Mouse (Mus musculus) left cerebral cortex, adult 2 months (tissue): ENCODE data around the gene Hdac4. TPM values are rescaled to one million over a fixed set of nuclear protein-coding genes. Genes with fewer than 3 reads are reported as not detected.

Experiments
- DNase-seq, 2 experiments: peaks; one replicate each; pipeline ENCODE4 v3.0.0; 2021 to 2022; ENCODE audit warnings: low spot score in 2 of 2, mixed read lengths in 1 of 2; ENCODE audit errors: extremely low spot score in 1 of 2
- H3K27ac ChIP-seq: fragments of 200-600 bp; 2 replicates; pipeline ENCODE4 v1.8.1; 2022
- H3K4me3 ChIP-seq: fragments of 200-600 bp; 2 replicates; pipeline ENCODE4 v1.8.1; 2022
- CTCF ChIP-seq: fragments of 200-600 bp; IDR thresholded peaks from 2 replicates; pipeline ENCODE4 v1.8.1; 2022; ENCODE audit warnings: antibody characterized with exemption, mild to moderate bottlenecking, moderate library complexity
- intact Hi-C: fragments of 180-260 bp; cut with DNase I; formaldehyde crosslinking; loops from one replicate; pipeline ENCODE4 v1.15.1; 2025
- total RNA-seq, 2 experiments: library from RNA; stranded (reverse); gene quantifications; 2 replicates each; pipeline ENCODE4 v1.2.3; 2021

Gene Hdac4
- total RNA-seq, 2 experiments from 2014 or later, result 121 to 123 TPM

DNA sequence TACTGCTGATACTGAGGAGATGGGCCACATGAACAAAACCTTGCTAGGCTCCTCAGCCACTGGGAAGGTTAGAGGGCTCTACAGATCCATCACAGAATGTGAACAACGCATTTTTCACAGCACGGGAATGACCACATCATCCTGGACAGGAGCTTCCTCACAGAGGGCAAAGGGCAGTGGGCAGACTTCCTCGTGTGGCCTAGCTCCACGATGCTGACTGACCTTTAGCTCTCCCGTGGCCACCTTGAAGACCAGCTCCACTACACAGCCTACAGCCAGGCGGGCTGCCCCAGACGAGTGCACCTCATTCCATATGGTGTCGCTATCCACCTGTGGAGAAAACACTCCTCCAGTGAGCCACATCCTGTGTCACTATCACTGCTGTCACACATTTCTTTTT lies 234.3 kb downstream of the Hdac4 start:
- intact Hi-C loops, result no loop called here
- Histone ChIP-seq H3K4me3 (no peak overlapping the region), H3K27ac (no peak overlapping the region)
- DNase-seq, result no peak
- no peak for TF ChIP-seq CTCF

DNA sequence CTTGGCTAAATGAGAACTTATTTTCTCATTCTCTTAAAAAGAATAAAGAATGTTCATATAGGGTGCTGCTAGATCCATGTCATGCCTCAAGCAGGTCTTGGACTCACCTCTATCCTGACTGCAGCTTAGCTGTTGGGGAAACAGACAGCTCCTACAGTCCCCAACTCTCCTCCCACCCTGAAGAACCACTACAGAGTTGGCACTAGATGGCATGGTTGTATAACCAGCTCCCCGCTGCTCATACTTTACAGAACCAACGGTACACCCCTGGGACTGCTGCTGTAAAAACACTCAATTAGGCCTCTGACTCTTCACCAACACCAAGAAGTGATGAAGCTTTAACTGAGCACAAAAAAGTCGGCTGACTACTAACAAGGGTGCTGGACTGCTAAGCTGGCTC lies 235.6 kb downstream of the Hdac4 start:
- no peak for TF ChIP-seq CTCF
- intact Hi-C loops, result no loop called here
- no peak for DNase-seq

DNA sequence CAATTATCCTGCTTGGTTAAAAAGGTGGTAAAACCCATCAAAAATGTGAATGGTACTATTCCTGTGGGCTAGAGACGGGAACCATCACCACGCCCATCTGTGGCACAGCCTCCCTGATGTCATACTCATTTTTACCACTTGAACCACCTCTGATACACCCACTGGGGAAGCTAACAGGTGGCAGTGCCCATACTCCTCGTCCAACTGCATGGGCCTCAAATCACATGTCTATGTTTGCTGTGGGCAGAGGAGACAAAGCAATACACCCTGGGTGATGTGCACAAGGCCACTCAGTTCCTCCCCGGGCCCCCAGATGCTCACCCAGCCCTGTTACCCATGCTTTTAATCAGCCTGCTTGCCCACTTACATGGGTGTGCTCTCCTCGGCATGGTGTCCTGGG lies 236.5 kb downstream of the Hdac4 start:
- Histone ChIP-seq H3K4me3 (no peak overlapping the region), H3K27ac (no peak overlapping the region)
- DNase-seq, result no peak
- no peak for TF ChIP-seq CTCF
- intact Hi-C loops, result no loop called here

More for the DNA sequence above, 235.6 kb downstream of the Hdac4 start:
- Histone ChIP-seq H3K4me3 (no peak overlapping the region), H3K27ac (no peak overlapping the region)

DNA sequence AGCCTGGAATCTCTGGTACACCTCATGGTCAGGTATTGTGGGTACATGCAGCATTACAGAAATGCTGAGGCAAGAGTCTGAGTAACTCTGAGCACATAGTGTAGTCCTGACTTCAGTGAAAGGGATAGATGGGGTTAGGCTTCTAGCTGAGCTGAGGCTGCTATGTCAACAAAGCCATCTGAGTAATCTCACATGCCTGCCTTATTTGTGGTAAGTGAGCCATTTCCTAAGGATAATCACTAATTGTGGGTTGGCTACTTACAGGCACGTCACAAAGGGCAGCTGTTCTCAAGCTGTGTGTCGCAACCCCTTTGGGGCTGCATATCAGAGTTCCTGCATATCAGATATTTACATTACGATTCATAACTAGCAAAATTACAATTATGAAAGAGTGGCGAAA lies 239.3 kb downstream of the Hdac4 start:
- no peak for TF ChIP-seq CTCF
- DNase-seq, result no peak
- Histone ChIP-seq H3K27ac (no peak overlapping the region), H3K4me3 (no peak overlapping the region)
- intact Hi-C loops, result no loop called here

DNA sequence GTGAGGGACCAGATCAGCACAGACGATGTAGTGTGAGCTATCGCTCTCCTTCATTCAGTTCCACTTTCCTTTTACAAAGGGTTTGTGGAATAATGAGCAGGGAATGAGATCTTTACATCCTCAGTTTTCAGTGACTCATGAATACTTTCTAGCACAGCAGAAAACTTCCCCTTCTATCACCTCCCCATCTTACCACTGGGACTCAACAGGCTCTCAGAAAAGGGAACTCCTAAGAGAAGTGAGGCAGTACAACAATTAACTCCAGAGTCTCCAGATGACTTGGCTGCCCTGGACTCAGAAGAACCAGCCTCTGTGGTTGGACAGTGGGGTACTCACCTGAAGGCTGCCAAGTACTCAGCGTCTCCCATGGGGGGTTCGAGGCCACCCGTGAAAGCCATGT lies 240.5 kb downstream of the Hdac4 start:
- no peak for DNase-seq
- Histone ChIP-seq H3K27ac (no peak overlapping the region), H3K4me3 (no peak overlapping the region)
- TF ChIP-seq CTCF, result no peak
- intact Hi-C loops, result no loop called here

DNA sequence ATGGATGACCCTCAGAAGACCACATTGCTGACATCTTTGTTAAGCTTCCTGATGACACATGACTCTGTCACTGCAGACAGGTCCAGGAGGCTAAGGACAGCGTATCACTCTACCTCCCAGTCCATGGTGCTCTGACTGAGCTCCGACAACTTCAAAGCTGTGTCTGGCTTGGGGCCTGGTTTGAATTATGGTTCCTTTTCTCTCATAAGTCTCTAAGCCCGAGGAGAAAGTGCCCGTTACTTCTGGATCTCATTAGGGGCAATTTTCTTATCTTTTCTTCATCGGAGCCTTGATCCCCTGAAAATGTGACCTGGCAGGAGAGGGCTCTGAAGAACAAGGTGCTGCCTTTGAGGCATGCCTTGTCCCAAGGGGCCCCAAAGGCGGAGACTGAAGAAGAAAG lies 242.6 kb downstream of the Hdac4 start:
- intact Hi-C loops, result no loop called here
- Histone ChIP-seq H3K4me3 (no peak overlapping the region), H3K27ac (no peak overlapping the region)
- no peak for DNase-seq
- no peak for TF ChIP-seq CTCF

GRCm38 (mm10) chr1:91947441-91947840 lies 248.1 kb downstream of the Hdac4 start:
- intact Hi-C loops, result no loop called here
- no peak overlapping the region for H3K27ac ChIP-seq
- no peak overlapping the region for H3K4me3 ChIP-seq
- no peak for TF ChIP-seq CTCF
- DNase-seq, result no peak

DNA sequence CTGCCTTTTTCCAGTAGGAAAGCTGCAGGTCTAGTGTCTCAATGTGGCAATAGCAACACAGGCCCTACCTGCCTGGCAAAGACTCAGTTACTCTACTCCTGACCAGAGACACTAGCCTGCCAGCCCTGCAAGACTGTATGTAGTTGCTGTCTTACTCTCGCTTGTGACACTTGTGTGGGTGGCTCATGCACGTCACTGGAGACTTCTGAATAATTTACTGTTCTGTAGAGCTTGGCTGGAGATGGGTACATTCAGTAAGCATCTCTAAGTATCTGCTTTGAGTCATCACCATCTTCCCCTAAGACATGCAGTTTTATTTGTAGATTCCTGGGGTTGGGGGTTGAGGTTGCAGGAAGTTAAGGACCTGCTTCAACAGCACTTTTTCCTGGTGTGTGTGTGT lies 252.9 kb downstream of the Hdac4 start:
- intact Hi-C loops, result loop anchor here (2.0 to 5.0 kb wide), 2 partner anchors 62 to 660 kb away; no protein-coding TSS in a partner anchor
- TF ChIP-seq CTCF, result no peak
- Histone ChIP-seq H3K4me3 (no peak overlapping the region), H3K27ac (peak overlapping the region; percentile 40; the same call in 1 of the 2 replicates)
- peak; percentile 42 to 63 for DNase-seq

GRCm38 (mm10) chr1:91942031-91942430 lies 253.5 kb downstream of the Hdac4 start:
- intact Hi-C loops, result loop anchor here (2.0 to 5.0 kb wide), 2 partner anchors 61 to 660 kb away; no protein-coding TSS in a partner anchor
- TF ChIP-seq CTCF, result peak; percentile 33
- H3K27ac ChIP-seq, result peak overlapping the region; percentile 40; the same call in 1 of the 2 replicates
- DNase-seq, result no peak
- no peak overlapping the region for H3K4me3 ChIP-seq

DNA sequence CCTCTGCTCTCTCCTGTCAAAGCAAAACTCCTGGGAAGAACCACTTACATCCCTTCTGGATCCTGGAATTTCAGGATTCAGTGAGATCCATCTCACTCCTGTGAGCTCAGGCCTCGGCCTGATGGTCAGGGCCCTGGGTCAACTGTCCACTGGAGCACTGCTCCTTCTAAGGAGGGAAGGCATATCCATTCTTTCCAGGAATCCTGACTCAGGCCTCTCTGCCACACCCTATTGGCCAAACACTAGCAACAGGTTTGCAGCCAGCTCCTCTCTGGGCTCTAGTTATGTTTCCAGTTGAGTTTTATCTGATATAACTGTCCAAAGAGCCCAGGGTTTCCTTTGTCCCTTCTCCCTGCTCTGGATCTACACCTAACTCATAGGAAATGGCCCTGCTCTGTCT lies 254.4 kb downstream of the Hdac4 start:
- TF ChIP-seq CTCF, result no peak
- no peak for DNase-seq
- no peak overlapping the region for H3K4me3 ChIP-seq
- no peak overlapping the region for H3K27ac ChIP-seq
- intact Hi-C loops, result loop anchor here (5.0 kb wide), 1 partner anchor 659 kb away; no protein-coding TSS in a partner anchor

- no peak for TF ChIP-seq CTCF
- Histone ChIP-seq H3K27ac (no peak overlapping the region), H3K4me3 (no peak overlapping the region)
- intact Hi-C loops, result no loop called here
- DNase-seq, result no peak
These were observed 260.3 kb downstream of the Hdac4 start for GRCm38 (mm10) chr1:91935171-91935570.

DNA sequence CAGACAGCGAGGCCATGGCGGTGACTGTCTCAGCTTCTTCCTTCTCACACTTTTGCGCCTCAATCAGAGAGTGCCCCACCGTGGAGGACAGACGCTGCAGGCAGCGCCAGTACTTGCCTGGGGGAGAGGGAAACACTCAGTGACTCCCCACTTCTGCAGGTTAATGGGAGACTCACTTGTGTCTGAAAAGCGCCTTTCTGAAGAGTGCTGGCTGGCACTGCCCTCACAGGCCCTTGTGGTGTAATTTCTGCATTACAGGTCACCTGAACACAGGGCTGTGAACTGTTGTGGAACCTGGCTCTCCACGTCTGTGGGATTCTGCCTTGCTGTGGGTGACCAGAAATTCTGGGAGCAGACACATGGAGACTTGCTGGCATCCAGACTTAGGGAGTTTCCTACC lies 261.8 kb downstream of the Hdac4 start:
- H3K27ac ChIP-seq, result no peak overlapping the region
- no peak overlapping the region for H3K4me3 ChIP-seq
- DNase-seq, result no peak
- intact Hi-C loops, result no loop called here
- TF ChIP-seq CTCF, result no peak; the same call in 1 of the 2 replicates

DNA sequence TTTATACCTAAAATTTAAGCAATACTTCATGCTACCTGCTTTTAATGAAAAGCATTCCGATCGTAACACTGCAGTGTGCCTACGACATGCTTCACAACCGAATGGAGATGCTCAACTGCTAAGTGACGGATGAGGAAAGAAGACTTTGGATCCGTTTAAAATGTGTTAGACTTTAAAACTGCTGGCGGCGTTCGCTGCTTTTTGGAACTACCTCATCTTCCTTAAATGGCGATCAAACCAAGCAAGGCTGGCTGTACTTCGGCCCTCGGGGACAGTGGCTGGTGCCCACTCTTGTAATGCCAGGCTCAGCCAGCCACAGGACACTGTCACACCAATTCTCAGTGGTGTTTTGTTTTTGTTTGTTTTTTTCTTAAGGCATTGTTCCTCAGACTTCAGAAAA lies 263.3 kb downstream of the Hdac4 start:
- TF ChIP-seq CTCF, result no peak
- no peak overlapping the region for H3K4me3 ChIP-seq
- intact Hi-C loops, result no loop called here
- no peak for DNase-seq
- 0 out of 2 replicates have a peak overlapping the region, but pooled peaks have one; percentile 12 for H3K27ac ChIP-seq
